Mouse (Mus musculus) cerebellum, postnatal 14 days (tissue): ENCODE measurements around the gene Tmco4.
A peak's percentile ranks its signal among the peaks of the same experiment; 100 is the strongest.

Experiments used
- DNase-seq, 2 experiments: peaks; one replicate each; pipeline ENCODE4 v3.0.0; 2021; ENCODE audit warnings: mixed read lengths in 2 of 2

The Tmco4 gene

GRCm38 (mm10) chr4:139024379-139024778 is 51.7 kb downstream of the Tmco4 start:
- peak; percentile 50 to 53 for DNase-seq

- no peak for DNase-seq
These were observed 58.0 kb downstream of the Tmco4 start for GRCm38 (mm10) chr4:139030675-139031074.

- DNase-seq = no peak
These were observed 59.8 kb downstream of the Tmco4 start for GRCm38 (mm10) chr4:139032521-139032920.

GRCm38 (mm10) chr4:139033263-139034009 is 60.7 kb downstream of the Tmco4 start:
- no peak for DNase-seq

GRCm38 (mm10) chr4:139034010-139034367 is 61.3 kb downstream of the Tmco4 start:
- DNase-seq = no peak

- DNase-seq = no peak
These were observed 61.9 kb downstream of the Tmco4 start for GRCm38 (mm10) chr4:139034540-139034939.

- DNase-seq = no peak
These were observed 62.3 kb downstream of the Tmco4 start for GRCm38 (mm10) chr4:139034942-139035341.

- peak; percentile 48 to 62 for DNase-seq
These were observed 63.1 kb downstream of the Tmco4 start for GRCm38 (mm10) chr4:139035799-139036198.

GRCm38 (mm10) chr4:139037795-139038607 is 65.3 kb downstream of the Tmco4 start:
- DNase-seq = peak; percentile 38 to 52

GRCm38 (mm10) chr4:139040084-139040839 is 67.6 kb downstream of the Tmco4 start:
- DNase-seq = no peak

- no peak for DNase-seq
These were observed 69.9 kb downstream of the Tmco4 start for GRCm38 (mm10) chr4:139042611-139043010.

GRCm38 (mm10) chr4:139043600-139043999 is 70.9 kb downstream of the Tmco4 start:
- no peak for DNase-seq

GRCm38 (mm10) chr4:139044566-139044965 is 71.9 kb downstream of the Tmco4 start:
- DNase-seq = no peak

GRCm38 (mm10) chr4:139046354-139046753 is 73.7 kb downstream of the Tmco4 start:
- peak; percentile 38 to 53 for DNase-seq

- no peak for DNase-seq
These were observed 75.8 kb downstream of the Tmco4 start for GRCm38 (mm10) chr4:139048518-139048917.

GRCm38 (mm10) chr4:139052796-139053195 is 80.1 kb downstream of the Tmco4 start:
- peak in 1 of 2 experiments; percentile 42 for DNase-seq

GRCm38 (mm10) chr4:139053391-139053790 is 80.7 kb downstream of the Tmco4 start:
- DNase-seq = no peak

- DNase-seq = peak; percentile 66 to 75
These were observed 81.7 kb downstream of the Tmco4 start for GRCm38 (mm10) chr4:139054300-139054923.

GRCm38 (mm10) chr4:139055336-139055735 is 82.6 kb downstream of the Tmco4 start:
- DNase-seq = peak; percentile 78 to 80

- no peak for DNase-seq
These were observed 83.1 kb downstream of the Tmco4 start for GRCm38 (mm10) chr4:139055744-139056143.

GRCm38 (mm10) chr4:139057291-139057690 is 84.6 kb downstream of the Tmco4 start:
- peak; percentile 53 to 54 for DNase-seq

- peak in 1 of 2 experiments; percentile 45 for DNase-seq
These were observed 85.3 kb downstream of the Tmco4 start for GRCm38 (mm10) chr4:139058029-139058428.

GRCm38 (mm10) chr4:139059569-139059968 is 86.9 kb downstream of the Tmco4 start:
- DNase-seq = no peak
